Mouse (Mus musculus) MEL (cell line): ENCODE results near the gene Pip5k1b. TPM values are rescaled to one million over a fixed set of nuclear protein-coding genes. Genes with fewer than 3 reads are reported as not detected.

ENCODE experiments used
- DNase-seq: peaks from one replicate; pipeline ENCODE4 v3.0.0; 2011; ENCODE audit warnings: low read depth, low spot score
- H3K27ac ChIP-seq: 2 replicates; pipeline ENCODE4 v1.5.1; 2012; ENCODE audit warnings: low read depth, mild to moderate bottlenecking, control low read depth, low read length, moderate library complexity; ENCODE audit not compliant: control insufficient read depth
- H3K27me3 ChIP-seq, 2 experiments: fragments of 150-350 bp in 1 of 2; sonication (generic) in 1 of 2; 2 replicates each; pipeline ENCODE4 v1.6.1; 2012; ENCODE audit warnings: low read length in 2 of 2, mild to moderate bottlenecking in 2 of 2, improper control_type of control experiment in 1 of 2, moderate library complexity in 1 of 2; ENCODE audit not compliant: insufficient read depth in 2 of 2, control insufficient read depth in 1 of 2
- H3K36me3 ChIP-seq, 2 experiments: 2 replicates each; pipeline ENCODE4 v1.6.1; 2012 to 2014; ENCODE audit warnings: low read length in 2 of 2, improper control_type of control experiment in 1 of 2, inconsistent platforms in 1 of 2, mild to moderate bottlenecking in 1 of 2; ENCODE audit not compliant: insufficient read depth in 2 of 2, control insufficient read depth in 1 of 2
- H3K4me1 ChIP-seq, 2 experiments: fragments of 150-350 bp in 1 of 2; sonication (generic) in 1 of 2; 2 replicates each; pipeline ENCODE4 v1.6.1; 2012; ENCODE audit warnings: low read length in 2 of 2, improper control_type of control experiment in 1 of 2, mild to moderate bottlenecking in 1 of 2; ENCODE audit not compliant: insufficient read depth in 2 of 2, control insufficient read depth in 1 of 2
- H3K4me3 ChIP-seq, 2 experiments: fragments of 150-350 bp in 1 of 2; sonication (generic) in 1 of 2; 2 replicates each; pipeline ENCODE4 v1.5.1; 2012; ENCODE audit warnings: low read depth in 2 of 2, low read length in 2 of 2, mild to moderate bottlenecking in 2 of 2, moderate library complexity in 2 of 2, control low read depth in 1 of 2, improper control_type of control experiment in 1 of 2; ENCODE audit not compliant: control insufficient read depth in 1 of 2, insufficient read depth in 1 of 2
- H3K79me2 ChIP-seq: 2 replicates; pipeline ENCODE4 v1.6.1; 2012; ENCODE audit warnings: mild to moderate bottlenecking, low read length, moderate library complexity; ENCODE audit not compliant: control insufficient read depth, poor library complexity, insufficient read depth
- H3K9ac ChIP-seq: 2 replicates; pipeline ENCODE4 v1.6.1; 2012; ENCODE audit warnings: low read depth, mild to moderate bottlenecking, control low read depth, low read length, moderate library complexity; ENCODE audit not compliant: control insufficient read depth, poor library complexity, severe bottlenecking
- H3K9me3 ChIP-seq: fragments of 150-350 bp; sonication (generic); replicated peaks from 2 replicates; pipeline ENCODE4 v1.6.1; 2012; ENCODE audit warnings: mild to moderate bottlenecking, low read length, improper control_type of control experiment, moderate library complexity; ENCODE audit not compliant: insufficient read depth
- CHD1 ChIP-seq: IDR thresholded peaks from 2 replicates; pipeline ENCODE4 v1.6.1; 2012; ENCODE audit warnings: low read depth, mild to moderate bottlenecking, inconsistent platforms, low read length, improper control_type of control experiment
- E2F4 ChIP-seq: IDR thresholded peaks from 2 replicates; pipeline ENCODE4 v1.6.1; 2011; ENCODE audit warnings: low read depth, low read length, improper control_type of control experiment, borderline replicate concordance
- ELF1 ChIP-seq: IDR thresholded peaks from 2 replicates; pipeline ENCODE4 v1.6.1; 2014; ENCODE audit warnings: low read depth, mild to moderate bottlenecking, inconsistent platforms, low read length, improper control_type of control experiment, moderate library complexity
- GABPA ChIP-seq: IDR thresholded peaks from 2 replicates; pipeline ENCODE4 v1.6.1; 2012; ENCODE audit warnings: low read depth, mild to moderate bottlenecking, inconsistent platforms, low read length, improper control_type of control experiment, moderate library complexity
- HCFC1 ChIP-seq: IDR thresholded peaks from 2 replicates; pipeline ENCODE4 v1.6.1; 2012; ENCODE audit warnings: low read depth, mild to moderate bottlenecking, inconsistent platforms, low read length, improper control_type of control experiment, moderate library complexity
- JUND ChIP-seq: IDR thresholded peaks from 2 replicates; pipeline ENCODE4 v1.6.1; 2011; ENCODE audit warnings: low read depth, mild to moderate bottlenecking, improper control_type of control experiment, low read length
- KAT2A ChIP-seq: conservative IDR thresholded peaks from 2 replicates; pipeline ENCODE4 v1.6.1; 2012; ENCODE audit warnings: low read depth, low read length, improper control_type of control experiment, inconsistent platforms
- MAX ChIP-seq: IDR thresholded peaks from 2 replicates; pipeline ENCODE4 v1.6.1; 2011; ENCODE audit warnings: low read length, improper control_type of control experiment
- MAZ ChIP-seq: IDR thresholded peaks from 2 replicates; pipeline ENCODE4 v1.6.1; 2012; ENCODE audit warnings: low read depth, mild to moderate bottlenecking, inconsistent platforms, low read length, improper control_type of control experiment
- MEF2A ChIP-seq: IDR thresholded peaks from 2 replicates; pipeline ENCODE4 v1.6.1; 2014; ENCODE audit warnings: low read depth, mild to moderate bottlenecking, inconsistent platforms, low read length, improper control_type of control experiment; ENCODE audit not compliant: poor library complexity, insufficient replicate concordance, severe bottlenecking; ENCODE audit errors: extremely low read depth
- MXI1 ChIP-seq: IDR thresholded peaks from 2 replicates; pipeline ENCODE4 v1.6.1; 2011; ENCODE audit warnings: mild to moderate bottlenecking, low read depth, low read length, improper control_type of control experiment
- NRF1 ChIP-seq: IDR thresholded peaks from 2 replicates; pipeline ENCODE4 v1.6.1; 2014; ENCODE audit warnings: low read depth, mild to moderate bottlenecking, inconsistent platforms, low read length, improper control_type of control experiment, moderate library complexity; ENCODE audit not compliant: poor library complexity, insufficient read depth, severe bottlenecking
- POLR2A ChIP-seq, 2 experiments: IDR thresholded peaks; 2 replicates each; pipeline ENCODE4 v1.6.1; 2011 to 2012; ENCODE audit warnings: low read length in 2 of 2, mild to moderate bottlenecking in 2 of 2, control low read depth in 1 of 2, improper control_type of control experiment in 1 of 2, low read depth in 1 of 2, moderate library complexity in 1 of 2; ENCODE audit not compliant: control insufficient read depth in 1 of 2, insufficient read depth in 1 of 2, poor library complexity in 1 of 2
- POLR2AphosphoS2 ChIP-seq: IDR thresholded peaks from 2 replicates; pipeline ENCODE4 v1.6.1; 2011; ENCODE audit warnings: low read length, improper control_type of control experiment
- SIN3A ChIP-seq: IDR thresholded peaks from 2 replicates; pipeline ENCODE4 v1.6.1; 2012; ENCODE audit warnings: low read length, improper control_type of control experiment, inconsistent platforms
- SMC3 ChIP-seq: IDR thresholded peaks from 2 replicates; pipeline ENCODE4 v1.6.1; 2011; ENCODE audit warnings: low read depth, low read length, improper control_type of control experiment
- TAL1 ChIP-seq: IDR thresholded peaks from 2 replicates; pipeline ENCODE4 v1.6.1; 2012; ENCODE audit warnings: mild to moderate bottlenecking, inconsistent platforms, low read length, moderate library complexity, mixed read lengths
- UBTF ChIP-seq: IDR thresholded peaks from 2 replicates; pipeline ENCODE4 v1.6.1; 2012; ENCODE audit warnings: low read depth, mild to moderate bottlenecking, inconsistent platforms, low read length, improper control_type of control experiment, moderate library complexity, borderline replicate concordance; ENCODE audit not compliant: insufficient read depth
- USF2 ChIP-seq, 2 experiments: IDR thresholded peaks; 2 replicates each; pipeline ENCODE4 v1.6.1; 2011 to 2012; ENCODE audit warnings: improper control_type of control experiment in 2 of 2, low read length in 2 of 2, borderline replicate concordance in 1 of 2, inconsistent platforms in 1 of 2, low read depth in 1 of 2, mild to moderate bottlenecking in 1 of 2; ENCODE audit not compliant: insufficient read depth in 1 of 2
- ZC3H11A ChIP-seq: IDR thresholded peaks from 2 replicates; pipeline ENCODE4 v1.6.1; 2012; ENCODE audit warnings: low read depth, mild to moderate bottlenecking, inconsistent platforms, low read length, improper control_type of control experiment
- ZKSCAN1 ChIP-seq: IDR thresholded peaks from 2 replicates; pipeline ENCODE4 v1.6.1; 2012; ENCODE audit warnings: low read depth, mild to moderate bottlenecking, inconsistent platforms, low read length, improper control_type of control experiment, moderate library complexity
- polyA plus RNA-seq, 2 experiments: library from polyadenylated mRNA; stranded (reverse) in 1 of 2; unstranded in 1 of 2; fragments of >175 nt in 1 of 2; fragments of >200 nt in 1 of 2; gene quantifications; 2 replicates each; pipeline versions ENCODE4 v1.2.1 to v1.2.4; 2012; ENCODE audit warnings: low replicate concordance in 2 of 2, low read depth in 1 of 2; ENCODE audit not compliant: insufficient read length in 2 of 2, insufficient read depth in 1 of 2, missing spikeins in 1 of 2
- total RNA-seq: library from RNA; depleted of rRNA; stranded (reverse); fragments of 300-350 nt; gene quantifications from 2 replicates; pipeline ENCODE4 v1.2.3, GENCODE M21; 2012

Gene Pip5k1b
- total and polyA plus RNA-seq, 3 experiments: 3.4 to 10.0 TPM; not detected in 1

DNA sequence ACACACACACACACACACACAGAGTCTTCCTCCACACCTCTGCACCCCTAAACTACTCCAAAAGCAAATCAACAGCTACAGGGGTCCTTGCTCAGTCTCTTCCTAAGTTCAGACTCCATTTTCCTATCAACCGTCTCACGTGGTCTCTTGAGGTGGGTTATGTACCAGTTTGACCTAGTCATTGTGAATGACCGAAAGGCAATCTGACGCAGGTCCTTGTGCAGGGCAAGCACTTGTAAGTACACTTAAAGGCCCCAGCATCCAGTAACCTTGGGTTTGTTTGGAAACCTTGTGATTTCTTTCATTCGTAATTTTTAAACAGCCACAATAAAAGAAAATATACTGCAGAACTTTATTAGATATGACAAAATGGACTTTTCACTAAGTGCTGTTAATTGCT is 83.2 kb downstream of the Pip5k1b start:
- Histone ChIP-seq H3K27ac (no peak overlapping the region), H3K36me3 (peaks cover 0 to 10% of the 10 kb centered on the region in 2 experiments; a peak in 2 of 4 replicates), H3K9ac (no peak overlapping the region), H3K4me1 (peaks cover 5 to 9% of the 10 kb centered on the region in 2 experiments; a peak in 3 of 4 replicates), H3K27me3 (no peaks in the 10 kb centered on the region), H3K4me3 (no peak overlapping the region), H3K9me3 (no peaks in the 10 kb centered on the region), H3K79me2 (peaks cover 16% of the 10 kb centered on the region)
- DNase-seq: no peak
- TF ChIP-seq CHD1 (no peak), JUND (no peak), SMC3 (no peak), ELF1 (no peak), HCFC1 (no peak), MEF2A (no peak), ZKSCAN1 (no peak), GABPA (no peak), POLR2A (IDR thresholded peaks at IDR 0.05; ENCODE audit: control insufficient read depth in 1 of 2, insufficient read depth in 1 of 2, low read depth in 1 of 2, low read length in 2 of 2, poor library complexity in 1 of 2) (no peak), MAZ (no peak), MXI1 (no peak), E2F4 (no peak), SIN3A (no peak), KAT2A (no peak), TAL1 (no peak), ZC3H11A (no peak), MAX (no peak), NRF1 (no peak), UBTF (no peak), USF2 (IDR thresholded peaks at IDR 0.05; ENCODE audit: borderline replicate concordance in 1 of 2, insufficient read depth in 1 of 2, low read depth in 1 of 2, low read length in 2 of 2) (no peak)

DNA sequence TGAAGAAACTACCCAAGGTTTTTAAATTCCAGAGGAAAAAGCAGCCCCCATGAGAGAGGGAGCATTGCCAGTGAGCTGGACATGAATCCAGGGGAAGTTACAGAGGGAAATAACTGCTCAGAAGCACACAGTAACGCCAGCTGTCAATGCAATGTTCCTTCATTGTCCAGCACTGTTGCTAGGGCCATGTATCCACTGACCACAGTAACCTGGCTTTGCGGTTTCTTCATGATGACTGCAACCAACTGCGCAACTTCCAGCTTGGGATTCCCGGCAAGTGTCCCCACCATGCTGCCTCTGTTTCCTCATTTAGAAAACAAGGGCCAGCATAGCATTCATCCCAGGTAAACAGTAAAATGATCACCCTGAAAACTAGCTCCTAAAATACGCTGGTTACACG is 84.1 kb downstream of the Pip5k1b start:
- peaks cover 5 to 9% of the 10 kb centered on the region in 2 experiments; a peak in 3 of 4 replicates for H3K4me1 ChIP-seq
- H3K36me3 ChIP-seq: peaks cover 0 to 10% of the 10 kb centered on the region in 2 experiments; a peak in 2 of 4 replicates
- TF ChIP-seq POLR2AphosphoS2 (no peak), SMC3 (no peak), JUND (no peak)
- TF ChIP-seq, all 39 proteins: peak for 0
- Histone ChIP-seq H3K4me3 (no peak overlapping the region), H3K27ac (no peak overlapping the region), H3K9ac (no peak overlapping the region), H3K9me3 (no peaks in the 10 kb centered on the region), H3K27me3 (no peaks in the 10 kb centered on the region), H3K79me2 (peaks cover 9% of the 10 kb centered on the region)
- DNase-seq: no peak
